Mouse (Mus musculus) megakaryocyte, embryonic 14.5 days (primary cell): ENCODE measurements at regions not wholly inside any gene's neighbourhood (a gene's known extent, or its start where the extent isn't known, plus 50 kb on each side); places are given as distances from the start of the nearest gene placed in this dataset.

Experiments used
- FLI1 ChIP-seq: IDR thresholded peaks from 2 replicates; pipeline ENCODE4 v1.6.1; 2012; ENCODE audit warnings: low read length, inconsistent platforms, mixed read lengths
- GATA1 ChIP-seq: IDR thresholded peaks from 3 replicates; pipeline ENCODE4 v1.6.1; 2012; ENCODE audit warnings: mixed read lengths, low read length, inconsistent platforms, borderline replicate concordance

GRCm38 (mm10) chr17:85518513-85518912 is 94.9 kb upstream of the Six3 start:
- no peak for TF ChIP-seq GATA1
- no peak for TF ChIP-seq FLI1
